Mouse (Mus musculus) skeletal muscle tissue, postnatal 0 days (tissue): Measurements from ENCODE around the gene Echs1. TPM values are rescaled to one million over a fixed set of nuclear protein-coding genes. Genes with fewer than 3 reads are reported as not detected.

Experiments used
- polyA plus RNA-seq: library from polyadenylated mRNA; unstranded; fragments of >200 nt; fragmentation: Nextera tagmentation; extraction: Ambion mirVana; gene quantifications from 2 replicates; pipeline ENCODE4 v1.2.1, GENCODE M21; 2015

Echs1 gene
- polyA plus RNA-seq = 133 and 185 TPM in 2 replicates

DNA sequence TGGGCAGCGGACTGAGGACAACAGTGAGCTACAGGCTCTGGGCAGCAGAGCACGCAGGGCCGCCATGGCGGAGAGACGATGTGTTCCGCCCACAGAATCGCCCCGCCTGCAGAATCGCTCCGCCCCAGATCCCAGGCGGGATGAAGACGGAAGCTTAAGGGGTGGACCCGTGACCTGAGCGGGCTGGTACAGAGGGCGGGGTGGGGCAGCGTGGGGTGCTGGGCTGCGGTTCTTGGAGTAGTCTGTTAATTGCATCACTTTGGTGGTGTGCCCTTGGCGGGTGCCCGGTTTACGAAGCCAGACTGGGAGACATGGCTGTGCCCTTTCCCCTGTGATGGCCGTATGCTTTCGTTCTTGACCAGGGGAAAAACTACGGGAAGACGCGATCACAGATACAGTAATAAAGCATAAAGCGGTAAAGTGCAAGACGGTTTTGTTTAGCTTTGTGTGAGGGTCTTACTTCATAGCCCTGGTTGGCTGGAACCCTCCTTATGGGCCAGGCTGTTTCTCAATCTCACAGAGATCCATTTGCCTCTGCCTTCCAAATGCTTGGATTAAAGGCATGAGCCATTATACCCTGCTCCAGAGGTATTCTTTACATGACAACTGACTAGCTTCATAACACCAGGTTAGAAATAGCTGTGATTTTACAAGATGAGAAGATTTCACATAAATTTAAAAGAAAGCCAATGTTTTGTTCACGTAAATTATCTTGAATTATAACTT is at the start of gene Echs1:
TSS of gene Echs1 (minus strand) at position 148 of the 726 bp plus-strand sequence.

DNA sequence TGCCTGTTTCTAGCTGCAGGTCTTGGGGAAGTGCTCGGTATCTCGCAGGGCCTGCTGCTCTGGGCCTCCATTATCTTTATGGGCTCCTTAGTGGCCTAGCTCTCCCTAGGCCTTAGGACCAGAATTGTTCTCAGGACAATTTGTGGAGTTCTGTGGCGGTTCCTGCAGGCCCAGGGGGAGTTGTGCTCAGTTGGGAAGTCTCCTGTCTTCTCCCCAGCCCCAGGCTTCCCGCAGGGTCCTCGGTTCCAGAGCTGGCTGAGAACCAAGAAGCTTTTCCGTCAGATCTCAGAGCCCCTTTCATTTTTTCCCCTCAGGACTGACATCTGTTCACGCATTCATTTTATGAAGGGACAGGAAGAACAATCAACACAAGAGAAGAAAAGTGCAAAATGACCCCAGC is 48.4 kb upstream of the Echs1 start, which contains the start of gene Olfr522:
TSS of gene Olfr522 (minus strand) at position 101 of the 400 bp plus-strand sequence.

DNA sequence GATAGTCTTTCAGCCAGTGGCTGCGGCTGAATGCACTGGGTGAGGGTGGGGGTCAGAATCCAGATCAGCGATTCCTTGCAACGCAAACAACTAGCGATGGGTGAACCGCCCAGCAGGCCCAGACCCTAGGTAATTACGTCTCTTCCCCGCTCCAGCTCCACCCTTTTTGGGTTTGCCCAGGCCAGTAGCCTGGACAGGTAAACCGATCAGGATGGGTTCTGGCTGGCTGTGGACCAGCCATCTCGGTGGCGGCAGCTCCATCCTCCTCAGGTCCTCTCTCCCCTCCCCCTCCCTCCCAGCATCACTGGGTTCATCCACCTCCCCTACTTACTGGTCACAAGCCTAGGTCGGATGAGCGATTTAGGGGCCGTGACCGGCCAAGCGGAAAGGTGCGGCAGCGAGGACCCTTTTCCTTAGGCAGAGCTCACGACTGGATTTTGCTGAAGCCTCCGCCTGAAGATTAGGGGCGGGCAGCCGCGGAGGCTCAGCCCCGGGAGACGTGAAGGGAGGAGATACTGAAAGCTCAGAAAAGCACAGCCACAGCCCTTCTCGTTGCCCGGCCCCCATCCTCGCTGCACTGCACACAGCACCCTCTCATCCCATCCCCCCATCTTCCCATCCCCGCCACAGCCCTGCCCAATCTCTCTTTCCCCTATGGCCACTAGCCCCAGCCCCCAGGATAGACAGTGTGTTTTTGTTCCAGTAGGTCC is 38.1 kb upstream of the Echs1 start, which contains the start of gene Sprn:
TSS of gene Sprn (minus strand) at position 660 of the 710 bp plus-strand sequence.

DNA sequence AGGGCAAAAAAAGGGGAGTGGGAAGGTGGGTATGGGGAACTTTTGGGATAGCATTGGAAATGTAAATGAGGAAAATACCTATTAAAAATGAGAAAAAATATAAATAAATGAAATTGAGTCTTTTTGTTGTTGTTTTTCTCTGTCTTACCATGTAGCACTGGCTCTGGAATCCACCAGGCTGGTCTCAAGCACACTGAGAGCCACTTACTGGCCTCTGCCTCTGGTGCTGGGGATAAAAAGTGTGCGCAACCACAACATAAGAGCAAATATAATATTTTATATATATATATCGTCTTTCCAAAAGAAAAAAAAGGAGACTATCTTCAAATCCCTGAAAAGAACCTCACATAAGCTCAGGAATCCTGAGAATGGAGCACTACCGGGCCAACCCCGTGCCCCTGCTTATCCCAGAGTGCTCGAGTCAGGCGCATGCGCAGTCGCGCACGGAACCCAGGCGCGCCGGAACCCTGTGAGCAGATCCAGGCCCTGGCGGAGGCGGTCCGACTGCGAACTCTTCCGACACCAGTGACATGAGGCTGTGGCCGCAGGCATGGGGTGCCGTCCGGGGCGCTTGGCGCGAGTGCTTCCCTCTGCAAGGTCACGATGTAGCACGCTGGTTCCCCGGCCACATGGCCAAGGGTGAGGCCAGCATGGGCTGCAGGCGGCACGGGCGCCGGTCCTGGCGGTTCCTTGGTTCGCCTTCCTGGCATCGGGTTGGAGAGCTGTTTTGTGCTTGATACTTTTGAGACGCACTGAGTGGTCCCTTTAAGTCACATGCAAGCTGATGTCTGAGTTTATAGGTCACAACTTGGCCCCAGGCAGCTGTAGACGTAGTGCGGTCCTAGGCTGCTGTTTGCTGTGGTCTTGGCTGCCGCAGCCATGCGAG is 21.1 kb upstream of the Echs1 start, which contains the start of gene Mtg1:
TSS of gene Mtg1 (plus strand) at position 430 of the 886 bp plus-strand sequence.

DNA sequence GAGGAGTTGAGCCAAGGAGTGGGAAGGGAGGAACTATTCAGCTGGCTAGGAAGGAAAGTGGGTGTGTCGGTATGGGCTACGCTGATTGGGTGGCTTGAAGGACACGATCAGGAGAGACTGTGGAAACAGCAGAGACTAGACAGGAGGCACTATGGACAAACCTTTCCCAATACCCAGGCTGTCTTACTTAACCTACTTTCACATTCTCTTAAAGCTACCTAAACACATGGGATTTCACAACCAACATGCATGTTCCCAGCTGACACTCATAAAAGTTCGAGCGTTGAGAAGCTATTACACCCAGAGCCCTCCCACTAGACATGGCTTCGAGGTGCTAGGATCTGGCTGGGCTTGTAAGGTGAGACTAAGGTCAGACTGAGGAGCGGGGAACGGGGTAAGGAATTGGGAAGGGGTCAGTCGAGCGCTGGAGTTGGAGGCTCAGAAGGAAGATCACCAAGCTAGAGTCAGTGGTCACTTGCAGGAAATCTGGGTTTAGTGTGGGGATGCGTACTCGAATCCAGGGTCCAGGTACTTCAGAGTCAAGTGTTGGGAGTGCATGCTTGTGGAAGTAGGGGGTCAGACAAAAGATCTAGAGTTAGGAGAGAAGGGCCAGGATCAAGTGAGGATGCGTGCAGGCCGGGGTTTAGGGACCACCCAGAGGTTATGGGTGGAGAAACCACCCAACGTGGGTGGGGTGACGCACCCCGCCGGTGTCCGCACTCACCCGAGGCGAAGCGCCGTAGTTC is 520 bp downstream of the Echs1 start, which contains the start of gene Paox:
TSS of gene Paox (plus strand) at position 217 of the 746 bp plus-strand sequence.

DNA sequence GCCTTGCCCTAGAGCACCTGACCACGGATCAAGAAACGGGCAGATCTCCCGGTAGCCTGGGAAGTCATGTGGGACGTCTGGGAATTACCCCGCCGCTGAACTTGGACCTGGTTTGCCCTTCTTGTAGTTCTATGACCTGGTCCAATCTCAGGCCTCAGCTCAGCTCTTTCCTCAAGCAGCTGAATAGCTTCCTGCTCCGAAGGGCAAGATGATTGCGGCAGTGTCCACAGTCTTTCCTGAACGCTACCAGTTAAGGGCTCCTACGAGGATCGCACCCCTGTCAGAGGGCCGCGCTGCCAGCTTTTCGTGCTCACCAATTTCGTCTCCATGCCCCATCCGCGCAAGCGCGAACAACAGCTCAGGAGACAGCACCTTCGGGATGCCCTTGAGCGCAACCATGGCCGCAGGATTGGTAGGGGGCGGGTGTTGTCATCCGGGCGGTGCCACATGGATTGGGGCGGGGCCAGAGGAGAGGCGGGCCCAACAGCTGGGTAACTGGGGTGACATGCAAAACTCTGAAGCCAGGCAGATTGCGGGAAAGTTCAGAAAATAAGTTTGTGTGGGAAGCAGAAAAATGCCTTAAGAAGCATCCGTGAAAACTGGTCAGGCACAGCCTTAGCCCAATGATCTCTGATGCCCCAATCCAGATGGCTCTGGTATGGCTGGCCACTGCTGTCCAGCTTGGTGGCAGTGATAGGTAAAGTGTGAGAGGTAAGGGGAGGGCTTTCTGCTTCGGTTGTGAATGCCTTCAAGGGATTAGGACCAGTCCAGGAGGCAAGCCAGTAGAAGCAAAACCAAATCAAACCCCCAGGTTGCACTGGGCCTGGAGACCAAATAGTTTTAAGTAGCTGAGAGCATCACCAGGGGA is 14.0 kb downstream of the Echs1 start, which contains the start of gene Fuom:
TSS of gene Fuom (minus strand) at position 449 of the 868 bp plus-strand sequence.

DNA sequence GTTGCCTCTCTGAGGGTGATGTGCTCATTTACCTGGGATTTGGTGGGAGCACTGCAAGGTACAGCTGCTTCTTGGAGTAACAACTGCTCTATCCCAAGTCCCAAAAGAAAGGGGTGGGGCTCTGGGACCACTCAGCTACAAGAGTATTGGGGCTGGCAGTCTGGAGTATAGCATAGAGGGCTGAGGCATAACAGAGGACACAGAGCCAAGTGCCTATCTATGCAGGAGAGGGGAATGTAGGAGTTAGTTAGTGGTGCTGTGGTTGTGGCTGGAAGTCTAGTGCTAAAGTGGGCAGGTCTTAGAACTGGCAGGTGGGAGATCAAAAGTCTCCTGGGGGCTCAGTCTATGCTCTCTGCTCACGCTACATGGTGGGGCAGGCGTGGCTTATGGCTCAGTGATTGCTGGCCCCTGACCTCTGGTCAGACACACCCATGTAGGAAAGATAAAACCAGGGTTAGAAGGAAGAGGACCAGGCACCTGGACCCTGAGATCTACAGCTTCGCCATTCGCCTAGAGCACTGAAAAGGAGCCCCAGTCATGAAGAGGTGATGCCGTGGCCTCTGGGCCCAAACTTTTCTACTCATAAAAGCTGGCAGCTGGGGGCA is 23.2 kb downstream of the Echs1 start, which contains the start of gene Prap1:
TSS of gene Prap1 (plus strand) at position 472 of the 605 bp plus-strand sequence.

DNA sequence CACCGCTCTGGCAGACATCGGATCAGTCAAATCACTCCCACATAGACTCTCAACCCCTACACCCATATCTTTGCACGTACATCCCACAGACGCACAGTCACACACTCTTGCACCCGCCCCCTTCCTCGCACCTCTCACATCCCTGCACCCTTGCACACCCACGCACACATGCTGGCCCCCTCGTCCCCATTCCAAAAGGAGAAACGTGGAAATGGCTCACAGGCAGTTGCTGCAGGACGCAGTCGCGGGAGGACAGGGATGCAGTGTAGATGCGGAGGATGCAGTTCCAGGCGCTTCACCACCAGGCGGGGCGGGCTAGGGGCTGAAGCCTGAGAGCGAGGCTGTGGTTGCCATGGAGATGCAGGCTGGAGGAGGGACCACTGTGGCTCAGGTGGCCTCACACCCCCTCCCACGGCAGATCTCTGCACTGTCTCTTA is 34.0 kb downstream of the Echs1 start, which contains the start of gene Caly:
TSS of gene Caly (minus strand) at position 307 of the 437 bp plus-strand sequence.

Other genes with a start within 250 kb of the Echs1 start
- gene Kndc1, start 221.8 kb downstream of the Echs1 start, polyA plus RNA-seq = 0.06 and 0.22 TPM in 2 replicates
- gene Utf1, start 172.7 kb downstream of the Echs1 start, polyA plus RNA-seq = not detected in 2 replicates
- 0.22 and 0.37 TPM in 2 replicates for gene 6430531B16Rik, start 137.7 kb downstream of the Echs1 start, polyA plus RNA-seq
- 0.78 and 0.90 TPM in 2 replicates for gene Adam8, start 123.9 kb downstream of the Echs1 start, polyA plus RNA-seq
- gene Zfp511, start 80.1 kb downstream of the Echs1 start, polyA plus RNA-seq = 18.3 and 21.9 TPM in 2 replicates
- gene Tubgcp2, start 79.8 kb downstream of the Echs1 start, polyA plus RNA-seq = 23.6 and 25.0 TPM in 2 replicates
- not detected in 2 replicates for gene Msx3, start 67.4 kb downstream of the Echs1 start, polyA plus RNA-seq
- 0.28 and 0.45 TPM in 2 replicates for gene Caly, start 33.9 kb downstream of the Echs1 start, polyA plus RNA-seq
- not detected in 2 replicates for gene Prap1, start 23.1 kb downstream of the Echs1 start, polyA plus RNA-seq
- gene Fuom, start 14.0 kb downstream of the Echs1 start, polyA plus RNA-seq = 42.2 and 47.7 TPM in 2 replicates
- 9.7 and 19.8 TPM in 2 replicates for gene Paox, start 677 bp downstream of the Echs1 start, polyA plus RNA-seq
- 22.8 and 26.4 TPM in 2 replicates for gene Mtg1, start 21.1 kb upstream of the Echs1 start, polyA plus RNA-seq
- gene Sprn, start 38.4 kb upstream of the Echs1 start, polyA plus RNA-seq = 0.12 and 0.38 TPM in 2 replicates
- not detected in 2 replicates for gene Olfr522, start 48.3 kb upstream of the Echs1 start, polyA plus RNA-seq
- gene Olfr523, start 56.7 kb upstream of the Echs1 start, polyA plus RNA-seq = not detected in 2 replicates
- not detected in 2 replicates for gene Olfr524, start 89.5 kb upstream of the Echs1 start, polyA plus RNA-seq
- gene Cd163l1, start 101.8 kb upstream of the Echs1 start, polyA plus RNA-seq = not detected in 2 replicates
- gene 5830411N06Rik, start 130.8 kb upstream of the Echs1 start, polyA plus RNA-seq = not detected in 2 replicates
- not detected in 2 replicates for gene Olfr525, start 204.4 kb upstream of the Echs1 start, polyA plus RNA-seq
- gene Olfr527, start 217.5 kb upstream of the Echs1 start, polyA plus RNA-seq = not detected in 2 replicates
- gene Olfr60, start 245.2 kb upstream of the Echs1 start, polyA plus RNA-seq = not detected in 2 replicates